Mouse (Mus musculus) lung, postnatal 10 days (tissue): ENCODE results near the gene Dnajc8.
"Not testable (repeated sequence)": the region's sequence is repeated elsewhere in the genome, so short reads cannot be mapped to it uniquely, and the experiment has no call there.

Experiments used
- DNase-seq: peaks from one replicate; pipeline ENCODE4 v3.0.0; 2021

Dnajc8 gene

GRCm38 (mm10) chr4:132569115-132569514 is 33.8 kb downstream of the Dnajc8 start:
- no peak for DNase-seq

DNA sequence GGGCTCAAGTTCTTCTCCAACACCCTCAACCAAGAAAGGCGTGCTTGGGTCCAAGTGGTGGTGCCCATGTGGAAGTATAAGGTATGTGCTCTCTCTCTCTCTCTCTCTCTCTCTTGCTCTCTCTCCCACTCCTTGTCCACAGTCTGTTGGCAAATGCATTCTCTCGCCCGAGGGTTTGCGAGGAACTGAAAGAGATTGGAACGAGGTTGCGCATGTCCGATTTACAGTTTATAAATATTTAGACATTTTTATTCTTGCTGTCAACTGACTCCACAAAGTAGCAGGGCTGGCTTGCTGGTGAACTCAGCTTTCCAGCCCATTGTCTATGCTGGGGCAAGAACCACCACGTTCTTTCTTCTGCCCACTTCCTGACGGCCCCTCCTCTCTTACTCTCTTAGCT is 35.8 kb downstream of the Dnajc8 start:
- DNase-seq = peak; percentile 75

DNA sequence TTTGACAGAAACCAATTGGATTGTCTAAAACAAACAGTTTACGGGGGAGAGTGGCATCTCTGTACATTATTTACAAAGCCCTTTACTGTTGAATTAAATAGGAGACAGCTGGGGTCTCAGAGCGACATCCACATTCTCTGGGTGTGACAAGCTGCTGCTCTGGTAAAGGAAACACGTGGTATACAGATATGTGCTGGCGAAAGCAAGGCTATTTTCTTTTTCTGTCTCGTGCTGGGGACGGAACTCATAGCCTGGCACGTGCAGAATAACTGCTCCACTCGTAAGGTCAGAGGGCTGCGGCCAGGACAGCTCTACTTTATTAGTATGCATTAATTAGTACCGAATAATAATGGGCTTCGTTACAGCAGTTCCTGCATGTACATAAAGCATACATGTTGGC is 38.0 kb downstream of the Dnajc8 start:
- no peak for DNase-seq

DNA sequence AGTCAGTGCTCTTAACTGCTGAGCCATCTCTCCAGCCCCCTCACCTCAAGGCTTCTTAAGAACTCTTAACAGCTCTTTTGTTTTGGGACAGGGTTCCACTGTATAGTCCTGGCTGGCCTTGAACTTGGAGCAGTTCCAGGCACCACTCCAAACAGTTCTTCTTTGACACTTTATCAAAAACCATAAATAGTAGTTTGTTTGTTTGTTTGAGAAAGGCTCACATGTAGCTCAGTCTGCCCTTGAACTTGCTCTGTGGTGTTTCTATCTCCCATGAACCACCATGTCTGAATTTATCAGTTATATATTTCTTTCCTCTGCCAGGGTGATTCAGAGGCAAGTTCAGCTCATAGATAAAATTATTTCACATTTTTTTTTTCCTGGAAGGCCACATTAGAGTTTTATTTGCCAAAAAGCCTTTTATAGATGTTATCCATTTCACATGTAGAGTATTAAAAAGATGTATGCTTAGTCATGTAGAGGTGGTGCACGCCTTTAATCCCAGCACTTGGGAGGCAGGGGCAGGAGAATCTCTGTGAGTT is 39.5 kb downstream of the Dnajc8 start:
- no peak for DNase-seq

- no peak for DNase-seq
Measured at GRCm38 (mm10) chr4:132583781-132584180, 48.4 kb downstream of the Dnajc8 start.

GRCm38 (mm10) chr4:132584975-132585374 is 49.6 kb downstream of the Dnajc8 start:
- DNase-seq = no peak

DNA sequence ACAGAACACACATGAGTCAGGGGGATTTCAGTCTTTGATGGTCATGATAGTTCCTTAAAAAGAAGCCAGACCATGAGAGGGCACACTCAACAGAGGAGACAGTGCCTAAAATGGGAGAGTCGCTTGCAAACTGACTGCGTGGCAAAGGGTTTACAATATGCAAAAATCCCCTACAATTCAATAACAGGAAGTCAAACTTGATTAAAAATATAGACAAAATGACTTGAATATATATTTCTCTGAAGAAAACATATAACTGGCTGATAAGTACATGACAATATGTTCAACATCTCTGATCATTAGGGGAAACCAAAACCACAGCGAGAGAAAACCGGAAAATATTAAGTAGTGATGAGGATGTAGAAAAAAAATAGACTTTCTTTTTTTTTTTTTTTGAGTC is 50.9 kb downstream of the Dnajc8 start:
- no peak for DNase-seq

DNA sequence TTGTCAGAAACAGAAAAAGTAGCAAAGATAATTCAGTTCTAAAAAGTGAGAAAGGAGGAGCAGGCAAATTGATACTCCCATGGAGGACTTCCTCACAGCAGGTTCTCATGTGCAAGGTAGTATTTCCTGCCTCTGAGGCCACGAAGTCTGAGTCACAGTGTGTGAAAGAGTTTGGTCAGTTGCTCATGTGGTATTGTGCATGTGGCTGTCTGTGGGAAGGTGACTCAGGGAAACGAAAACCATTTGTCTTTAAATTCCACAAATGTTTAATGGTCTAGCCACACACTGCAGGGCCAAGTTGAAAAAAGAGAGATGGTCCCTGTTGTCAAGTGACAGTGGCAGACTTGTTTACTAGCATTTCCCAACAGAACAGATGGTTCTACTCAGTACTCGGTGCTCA is 53.2 kb downstream of the Dnajc8 start:
- DNase-seq = no peak

DNA sequence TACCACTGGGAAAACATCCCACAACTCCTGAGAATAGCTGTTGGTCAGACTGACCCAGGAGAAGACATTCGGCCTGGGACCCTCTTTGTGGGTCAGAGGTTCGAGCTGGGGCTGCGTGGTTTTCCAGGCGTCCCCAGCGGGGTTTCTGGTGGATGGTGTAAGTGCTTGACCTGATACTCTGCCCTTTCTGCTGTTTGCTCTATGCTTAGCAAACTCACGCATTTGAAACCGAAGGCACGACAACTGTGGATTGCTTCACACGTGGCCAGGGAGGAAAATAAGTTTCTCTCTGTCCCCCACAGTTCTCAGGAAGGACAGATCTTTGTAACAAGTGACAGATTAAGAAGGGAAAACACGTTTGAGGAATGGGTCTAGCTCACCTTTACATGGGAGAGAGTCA is 55.3 kb downstream of the Dnajc8 start:
- no peak for DNase-seq

DNA sequence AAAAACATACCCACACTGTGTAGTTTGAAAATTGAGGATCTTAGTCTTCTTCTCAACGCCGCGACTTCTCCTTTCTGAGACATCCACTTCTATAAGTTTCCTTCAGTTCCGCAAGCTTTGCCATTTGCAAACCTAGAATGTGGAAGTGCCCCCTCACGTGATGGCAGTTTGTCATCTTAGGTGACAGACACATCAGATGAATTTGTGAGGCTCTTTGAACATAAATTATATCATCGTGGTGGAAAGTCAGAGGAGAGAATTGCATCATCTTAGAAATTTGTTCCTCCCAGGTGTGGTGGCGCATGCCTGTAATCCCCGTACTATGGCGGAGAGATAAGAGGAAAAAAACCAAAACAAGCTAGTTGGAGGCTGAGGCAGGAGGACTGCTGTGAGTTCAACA is 57.6 kb downstream of the Dnajc8 start:
- DNase-seq = peak; percentile 34

GRCm38 (mm10) chr4:132594191-132594590 is 58.8 kb downstream of the Dnajc8 start:
- DNase-seq = no peak

GRCm38 (mm10) chr4:132598861-132599260 is 63.5 kb downstream of the Dnajc8 start:
- DNase-seq = no peak

DNA sequence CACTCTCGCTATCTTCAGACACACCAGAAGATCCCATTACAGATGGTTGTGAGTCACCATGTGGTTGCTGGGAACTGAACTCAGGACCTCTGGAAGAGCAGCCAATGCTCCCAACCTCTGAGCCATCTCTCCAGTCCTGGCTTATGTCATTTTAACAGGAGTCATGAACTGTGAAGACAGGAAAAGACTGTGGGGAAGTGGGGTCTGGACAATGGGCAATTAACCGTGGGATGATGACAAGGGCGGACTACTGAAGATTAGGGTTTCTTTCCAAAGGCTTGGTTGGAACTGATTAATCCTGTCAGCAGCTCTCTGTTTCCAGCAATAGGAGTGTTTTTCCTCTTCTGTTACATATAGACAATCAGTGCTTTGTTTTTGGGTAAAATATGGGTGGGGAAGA is 64.4 kb downstream of the Dnajc8 start:
- DNase-seq = no peak

DNA sequence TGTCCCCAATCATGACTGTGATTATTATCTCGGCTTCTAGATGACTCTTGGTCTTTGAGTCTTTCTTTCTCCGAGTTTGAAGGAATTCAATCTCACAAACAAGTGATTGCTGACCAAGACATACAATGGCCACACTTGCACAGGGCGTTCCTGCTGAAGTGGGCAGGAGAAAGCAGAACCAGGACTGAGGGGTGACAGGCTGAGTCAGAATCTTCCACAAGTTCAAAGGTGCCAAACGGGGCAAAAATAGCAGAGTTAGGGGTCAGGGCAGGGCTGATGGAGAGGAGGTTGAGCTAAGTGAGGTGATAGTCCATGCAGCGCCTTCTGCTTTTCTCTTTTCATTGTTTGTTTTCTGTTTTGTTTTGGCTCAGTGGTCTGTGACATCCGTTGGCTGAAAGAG is 65.1 kb downstream of the Dnajc8 start:
- no peak for DNase-seq

- not testable (repeated sequence) for DNase-seq
Measured at GRCm38 (mm10) chr4:132601242-132601641, 65.9 kb downstream of the Dnajc8 start.
